Comparison of ENCODE assay signal across 8 mouse cellular contexts in the genomic region with DNA sequence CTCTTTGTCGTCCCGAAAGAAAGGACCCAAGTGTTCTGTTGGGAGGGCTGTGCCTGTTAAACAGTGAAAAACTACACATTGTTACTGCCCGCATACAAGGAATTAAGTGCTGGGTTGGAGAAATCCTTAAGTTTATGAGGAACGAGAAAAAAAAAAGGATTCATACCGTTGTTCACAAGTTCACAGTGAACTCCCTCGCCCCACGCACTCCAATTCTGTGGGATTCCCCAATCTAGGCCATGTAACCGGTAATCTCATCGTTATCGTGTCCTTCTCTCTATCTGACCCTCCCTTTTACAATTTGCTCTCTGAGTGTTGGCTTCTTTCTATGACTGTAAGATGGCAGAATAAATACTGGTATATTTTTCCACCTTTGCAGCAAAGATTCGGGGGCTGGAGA. TPM values are rescaled to one million over a fixed set of nuclear protein-coding genes. Genes with fewer than 3 reads are reported as not detected.
A peak's percentile ranks its signal among the peaks of the same experiment; 100 is the strongest.
DNase-seq lines count a peak whose midpoint lies in the region; ATAC-seq lines count a peak whose summit lies in the region.

No protein-coding gene starts in this region.

- H3K27me3 ChIP-seq in kidney, embryonic 14.5 days (ENCODE audit: control insufficient read depth, insufficient read depth, low read length): peaks cover 87% of the 10 kb centered on the region
- H3K27me3 ChIP-seq in hindbrain, embryonic 10.5 days (ENCODE audit: insufficient read depth, poor library complexity, severe bottlenecking): peaks cover 94% of the 10 kb centered on the region
- peaks cover 78% of the 10 kb centered on the region for H3K27me3 ChIP-seq in midbrain, embryonic 12.5 days

- ATAC-seq in kidney, embryonic 14.5 days (ENCODE audit: low FRiP score, low TSS enrichment): no peak
- no peak for ATAC-seq in midbrain, embryonic 12.5 days (ENCODE audit: low FRiP score, low read depth)

- H3K27ac ChIP-seq in kidney, embryonic 14.5 days (ENCODE audit: low read depth, low read length): no peak overlapping the region
- no peak overlapping the region for H3K27ac ChIP-seq in hindbrain, embryonic 10.5 days
- H3K27ac ChIP-seq in midbrain, embryonic 12.5 days (replicated peaks): no peak overlapping the region

- H3K4me3 ChIP-seq in kidney, embryonic 14.5 days (ENCODE audit: low read length): peak overlapping the region; percentile 48
- peak overlapping the region; percentile 63 for H3K4me3 ChIP-seq in hindbrain, embryonic 10.5 days
- H3K4me3 ChIP-seq in midbrain, embryonic 12.5 days: peak overlapping the region; percentile 52; the same call in 1 of the 2 replicates

- peak overlapping the region; percentile 88 for H3K4me2 ChIP-seq in kidney, embryonic 14.5 days (replicated peaks; ENCODE audit: low read depth, low read length)
- peak overlapping the region; percentile 83 for H3K4me2 ChIP-seq in midbrain, embryonic 12.5 days (replicated peaks)

- H3K4me1 ChIP-seq in kidney, embryonic 14.5 days (ENCODE audit: control insufficient read depth, insufficient read depth, low read length): 0 out of 2 replicates have a peak, but pooled peaks cover 6% of the 10 kb centered on the region
- H3K4me1 ChIP-seq in hindbrain, embryonic 10.5 days (replicated peaks): peaks cover 10% of the 10 kb centered on the region
- peaks cover 5% of the 10 kb centered on the region for H3K4me1 ChIP-seq in midbrain, embryonic 12.5 days

- no peaks in the 10 kb centered on the region for H3K36me3 ChIP-seq in kidney, embryonic 14.5 days (ENCODE audit: control insufficient read depth, insufficient read depth, low read length)
- H3K36me3 ChIP-seq in hindbrain, embryonic 10.5 days: no peaks in the 10 kb centered on the region
- H3K36me3 ChIP-seq in midbrain, embryonic 12.5 days: no peaks in the 10 kb centered on the region

- no peak for DNase-seq in kidney, adult 9 months
- peak; percentile 58 for DNase-seq in adipocyte (ENCODE audit: low spot score)
- peak; percentile 13 for DNase-seq in hindbrain, embryonic 10.5 days (ENCODE audit: low spot score)
- no peak for DNase-seq in right cerebral cortex, postnatal 36 days (ENCODE audit: low spot score in 2 of 2)
- no peak for DNase-seq in left cerebral cortex, adult 8-10 months (ENCODE audit: low spot score in 2 of 2)
- DNase-seq in urinary bladder, postnatal 25 days (ENCODE audit: low spot score): no peak

- no peak overlapping the region for H3K9ac ChIP-seq in kidney, embryonic 14.5 days (ENCODE audit: low read depth, low read length)
- no peak overlapping the region for H3K9ac ChIP-seq in midbrain, embryonic 12.5 days (replicated peaks)

- no peaks in the 10 kb centered on the region for H3K9me3 ChIP-seq in kidney, embryonic 14.5 days (ENCODE audit: control insufficient read depth, low read length)
- no peaks in the 10 kb centered on the region for H3K9me3 ChIP-seq in hindbrain, embryonic 10.5 days
- no peaks in the 10 kb centered on the region for H3K9me3 ChIP-seq in midbrain, embryonic 12.5 days

- WGBS in kidney, embryonic 14.5 days: 0% methylated on average over 11 of the region's 11 CpGs
- WGBS in hindbrain, embryonic 10.5 days: under 1% methylated on average over 11 of the region's 11 CpGs
- under 1% methylated on average over 11 of the region's 11 CpGs for WGBS in midbrain, embryonic 12.5 days

RNA-seq across cellular contexts. Expression of gene Cdkn2b, which starts 0.8 kb away (rescaled TPM):
- 0.55 and 1.2 TPM in 2 replicates for polyA plus RNA-seq in kidney, embryonic 14.5 days (2014; fragmentation: Nextera tagmentation; extraction: Ambion mirVana)
- polyA plus RNA-seq in hindbrain, embryonic 10.5 days (2016; fragmentation: Nextera tagmentation; extraction: Ambion mirVana): 0.54 and 2.2 TPM in 2 replicates
- polyA plus RNA-seq in midbrain, embryonic 12.5 days (2016; fragmentation: Nextera tagmentation; extraction: Ambion mirVana): 0.33 and 0.79 TPM in 2 replicates
- 1 to 10 TPM in 2 of 4 experiments, under 1 TPM in 2; 0.78 to 1.4 (median 1.0) TPM for total RNA-seq in left cerebral cortex, adult 8-10 months (2022)

RNA-seq across cellular contexts. Expression of gene Cdkn2a, which starts 15.5 kb away (rescaled TPM):
- not detected in 2 replicates for polyA plus RNA-seq in kidney, embryonic 14.5 days (2014; fragmentation: Nextera tagmentation; extraction: Ambion mirVana)
- polyA plus RNA-seq in hindbrain, embryonic 10.5 days (2016; fragmentation: Nextera tagmentation; extraction: Ambion mirVana): not detected in 2 replicates
- polyA plus RNA-seq in midbrain, embryonic 12.5 days (2016; fragmentation: Nextera tagmentation; extraction: Ambion mirVana): not detected in 2 replicates
- total RNA-seq in left cerebral cortex, adult 8-10 months (2022): 1 to 10 TPM in 1 of 4 experiments, under 1 TPM in 3; 0.74 to 1.2 (median 0.79) TPM

Comparison
In these comparisons a context has a peak if more than half of its experiments do, and no peak if none do; other contexts are left out.
1. DNase-seq: peak in adipocyte (single experiment) and hindbrain, embryonic 10.5 days (single experiment); none in kidney, adult 9 months (single experiment), right cerebral cortex, postnatal 36 days (0 of 2), left cerebral cortex, adult 8-10 months (0 of 2) and urinary bladder, postnatal 25 days (single experiment).
2. Peak in every context shown above with its lines, with median percentiles within 50 percentile points of each other: H3K4me3 ChIP-seq.